Mouse (Mus musculus): Measurements from ENCODE around the gene Fam210b.

DNA sequence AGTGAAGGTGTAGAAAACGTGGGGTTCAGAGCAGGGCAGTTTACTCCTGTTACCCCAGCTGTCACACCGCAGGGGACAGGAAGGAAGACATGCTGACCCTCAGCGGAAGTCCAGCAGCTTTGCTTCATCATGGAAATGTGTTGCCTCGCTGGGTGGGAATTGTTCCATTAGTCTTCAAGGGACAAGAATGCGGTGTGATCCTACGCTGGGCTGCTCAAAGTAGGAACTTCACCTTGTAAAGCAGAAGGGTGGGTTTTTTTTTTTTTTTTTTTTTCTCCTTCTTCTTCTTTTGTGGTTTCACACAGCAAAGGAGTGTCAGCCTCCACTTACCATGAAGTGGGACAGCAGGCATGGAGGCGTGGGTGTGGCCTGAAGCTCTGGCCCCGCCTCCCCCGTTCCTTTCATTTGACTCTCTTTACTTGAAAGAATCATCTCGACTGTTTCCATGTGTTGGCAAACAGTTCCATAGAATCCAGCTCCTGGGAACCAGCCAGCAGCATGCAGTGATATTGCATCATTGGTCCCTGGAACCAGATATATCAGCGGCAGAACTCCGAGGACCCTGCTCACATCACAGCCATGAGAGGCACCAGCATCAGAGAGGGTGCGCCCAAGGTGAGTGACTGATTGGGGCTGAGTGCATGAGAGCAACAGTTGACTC is 48.2 kb downstream of the Fam210b start, which contains the start of gene Cass4:
- TF ChIP-seq CTCF (IDR thresholded peaks at IDR 0.05; ENCODE audit: extremely low read depth, insufficient read depth, insufficient read length, insufficient replicate concordance), result no peak
- no peak for TF ChIP-seq POLR2A (IDR thresholded peaks at IDR 0.05; ENCODE audit: low read depth, low read length)
